Mouse (Mus musculus): ENCODE measurements around the gene C8b.

DNA sequence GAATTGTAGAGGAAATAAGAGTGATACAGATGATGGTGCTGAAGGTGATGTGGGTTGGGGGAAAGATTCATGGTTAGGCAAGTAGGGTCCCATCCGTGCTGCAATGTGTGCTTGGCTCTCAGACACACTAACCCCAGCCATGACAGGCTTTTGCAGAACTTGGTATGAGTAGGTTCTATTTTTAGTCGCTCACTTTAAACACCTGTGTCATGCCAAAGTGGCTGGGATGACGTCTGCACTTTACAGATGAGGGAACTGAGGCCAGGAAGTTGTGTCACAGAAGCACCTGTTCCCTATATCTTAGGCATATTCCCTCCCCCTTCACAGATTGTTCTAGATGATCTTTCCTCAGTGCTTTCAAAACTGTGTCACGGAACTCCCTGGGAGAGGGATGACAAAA is 16.2 kb downstream of the C8b start:
- TF ChIP-seq EP300 (IDR thresholded peaks at IDR 0.05; ENCODE audit: low read depth) = no peak
- no peak for TF ChIP-seq CTCF (IDR thresholded peaks at IDR 0.05; ENCODE audit: low read depth)
